Mouse (Mus musculus) liver, embryonic 13.5 days (tissue): ENCODE measurements around the gene Cfap300. TPM values are rescaled to one million over a fixed set of nuclear protein-coding genes. Genes with fewer than 3 reads are reported as not detected.

Experiments
- ATAC-seq: fragments of 200-750 bp; cut with Nextera tagmentation; 2 replicates; pipeline ENCODE4 v1.8.0; 2017; ENCODE audit warnings: low read depth, mild to moderate bottlenecking, moderate number of reproducible peaks, moderate library complexity
- DNase-seq: peaks from one replicate; pipeline ENCODE4 v3.0.0; 2022
- H3K27ac ChIP-seq: fragments of 300-500 bp; sonication (generic); 2 replicates; pipeline ENCODE4 v1.5.1; 2015; ENCODE audit warnings: moderate library complexity, mild to moderate bottlenecking, inconsistent platforms
- H3K27me3 ChIP-seq: fragments of 300-500 bp; sonication (generic); 2 replicates; pipeline ENCODE4 v1.6.1; 2015; ENCODE audit warnings: mild to moderate bottlenecking, inconsistent platforms
- H3K36me3 ChIP-seq: fragments of 300-500 bp; sonication (generic); 2 replicates; pipeline ENCODE4 v1.6.1; 2015; ENCODE audit warnings: mild to moderate bottlenecking, inconsistent platforms
- H3K4me1 ChIP-seq: fragments of 300-500 bp; sonication (generic); replicated peaks from 2 replicates; pipeline ENCODE4 v1.6.1; 2015; ENCODE audit warnings: inconsistent platforms
- H3K4me2 ChIP-seq: fragments of 300-500 bp; sonication (generic); 2 replicates; pipeline ENCODE4 v1.6.1; 2015; ENCODE audit warnings: inconsistent platforms, mild to moderate bottlenecking, moderate library complexity
- H3K4me3 ChIP-seq: fragments of 300-500 bp; sonication (generic); replicated peaks from 2 replicates; pipeline ENCODE4 v1.5.1; 2015; ENCODE audit warnings: mild to moderate bottlenecking, inconsistent platforms
- H3K9ac ChIP-seq: fragments of 300-500 bp; sonication (generic); 2 replicates; pipeline ENCODE4 v1.6.1; 2015; ENCODE audit warnings: mild to moderate bottlenecking, inconsistent platforms
- H3K9me3 ChIP-seq: fragments of 300-500 bp; sonication (generic); replicated peaks from 2 replicates; pipeline ENCODE4 v1.6.1; 2016; ENCODE audit warnings: inconsistent platforms
- WGBS: fragments of 180-500 bp; shearing (Covaris S2); methylation state at CpG from one replicate; pipeline ENCODE4 v1.1.7; 2015; ENCODE audit not compliant: insufficient replicate concordance; 5-methylcytosine and 5-hydroxymethylcytosine counted together
- polyA plus RNA-seq: library from polyadenylated mRNA; unstranded; fragments of >200 nt; fragmentation: Nextera tagmentation; extraction: Ambion mirVana; gene quantifications from 2 replicates; pipeline ENCODE4 v1.2.1, GENCODE M21; 2015

The Cfap300 gene
- 1.6 and 2.1 TPM in 2 replicates for polyA plus RNA-seq

DNA sequence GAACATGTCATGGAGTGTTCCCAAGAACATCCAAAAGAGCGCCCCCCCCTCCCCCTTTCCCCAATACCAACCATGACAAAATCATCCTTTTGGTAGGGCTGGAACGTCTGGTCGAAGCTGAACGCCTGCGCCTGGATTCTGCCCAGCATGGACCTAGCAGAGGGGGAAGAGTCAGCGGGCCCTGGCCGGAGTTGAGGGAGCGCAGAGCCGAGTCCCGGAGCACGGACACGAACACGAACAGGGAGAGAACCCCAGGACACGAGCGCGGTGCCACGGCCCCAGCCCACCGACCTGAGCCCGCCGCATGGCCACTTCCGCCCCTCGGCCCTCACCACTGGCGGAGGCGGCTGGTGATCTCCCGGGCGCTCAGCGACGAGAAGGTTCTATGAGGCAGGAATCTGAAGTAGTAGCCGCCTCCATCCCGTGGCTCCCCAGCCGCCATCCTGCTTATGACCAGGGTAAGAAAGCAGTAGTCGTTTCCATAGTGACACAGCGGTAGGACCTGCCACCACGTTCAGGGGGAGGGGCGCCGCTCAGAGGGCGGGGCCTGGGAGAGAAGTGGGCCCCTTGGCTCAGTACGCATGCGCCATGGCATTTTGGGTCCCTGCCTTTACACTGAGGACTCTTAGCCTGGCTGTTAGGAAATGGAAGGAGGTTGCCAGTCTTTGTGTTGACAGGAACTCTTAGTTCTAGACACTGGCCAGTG lies at the start of gene Cfap300:
Gene Cfap300 (minus strand): TSS at position 486 of the 706 bp plus-strand sequence.
- DNase-seq (peak; percentile 89), ATAC-seq (peak; percentile 94)
- H3K27ac ChIP-seq, result no peak within 1 kb of the TSS; the same call in 1 of the 2 replicates
- H3K9ac ChIP-seq, result peak within 1 kb of the TSS; percentile 73
- H3K4me2 ChIP-seq, result peak within 1 kb of the TSS; percentile 85
- H3K9me3 ChIP-seq, result no peaks in the 10 kb centered on the region
- under 1% methylated on average over 39 of the region's 39 CpGs for WGBS
- H3K27me3 ChIP-seq, result no peaks in the 10 kb centered on the region
- no peaks in the 10 kb centered on the region for H3K36me3 ChIP-seq
- H3K4me3 ChIP-seq, result peak within 1 kb of the TSS; percentile 72
- peaks cover 21% of the 10 kb centered on the region for H3K4me1 ChIP-seq

DNA sequence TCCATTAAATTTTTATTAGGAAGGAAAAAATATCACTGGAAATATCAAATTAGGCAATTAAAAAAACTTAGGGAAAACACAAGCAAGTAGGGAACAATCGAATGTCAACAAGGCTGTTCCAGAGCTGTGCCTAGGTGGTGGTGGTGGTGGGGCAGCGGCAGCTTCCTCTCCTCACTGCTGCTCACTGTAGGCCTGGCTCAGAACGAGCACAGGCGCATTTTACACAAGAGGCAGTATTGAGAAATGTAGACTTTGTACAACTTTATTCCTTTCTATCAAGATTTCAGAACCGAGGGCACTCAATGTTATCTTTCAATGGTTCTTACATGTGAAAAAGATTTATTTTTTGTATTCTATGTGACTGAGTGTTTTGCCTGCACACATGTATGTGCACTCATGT lies 36.3 kb upstream of the Cfap300 start:
- H3K4me2 ChIP-seq, result no peak overlapping the region
- DNase-seq (no peak), ATAC-seq (no peak)
- no peak overlapping the region for H3K27ac ChIP-seq
- no peak overlapping the region for H3K4me3 ChIP-seq
- H3K36me3 ChIP-seq, result no peaks in the 10 kb centered on the region
- no peaks in the 10 kb centered on the region for H3K4me1 ChIP-seq
- H3K9ac ChIP-seq, result no peak overlapping the region
- 59% methylated on average over 5 of the region's 5 CpGs for WGBS
- no peaks in the 10 kb centered on the region for H3K27me3 ChIP-seq
- no peaks in the 10 kb centered on the region for H3K9me3 ChIP-seq

DNA sequence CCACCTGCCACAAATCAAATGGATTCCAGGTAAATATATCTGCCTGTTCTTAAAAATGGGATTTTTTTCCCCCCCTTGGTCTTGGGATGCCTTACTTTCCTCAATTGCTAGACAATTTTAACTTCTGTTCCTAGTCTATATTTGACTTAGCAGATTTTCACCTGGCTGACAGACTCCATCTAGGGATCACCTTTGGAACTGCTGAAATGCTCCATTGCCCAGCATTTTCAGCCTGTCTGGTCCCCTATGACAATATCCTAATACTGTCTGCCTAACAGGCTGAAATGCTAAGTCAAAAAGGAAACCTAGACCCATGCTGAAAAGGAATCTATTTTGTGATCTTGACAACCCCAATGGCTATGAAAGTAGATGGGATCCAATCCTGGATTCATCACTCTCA lies 31.7 kb upstream of the Cfap300 start:
- H3K27ac ChIP-seq, result no peak overlapping the region
- ATAC-seq (no peak), DNase-seq (no peak)
- no peak overlapping the region for H3K4me3 ChIP-seq
- H3K4me1 ChIP-seq, result no peaks in the 10 kb centered on the region
- no peak overlapping the region for H3K9ac ChIP-seq
- no peak overlapping the region for H3K4me2 ChIP-seq
- no peaks in the 10 kb centered on the region for H3K36me3 ChIP-seq
- no peaks in the 10 kb centered on the region for H3K27me3 ChIP-seq
- H3K9me3 ChIP-seq, result no peaks in the 10 kb centered on the region

DNA sequence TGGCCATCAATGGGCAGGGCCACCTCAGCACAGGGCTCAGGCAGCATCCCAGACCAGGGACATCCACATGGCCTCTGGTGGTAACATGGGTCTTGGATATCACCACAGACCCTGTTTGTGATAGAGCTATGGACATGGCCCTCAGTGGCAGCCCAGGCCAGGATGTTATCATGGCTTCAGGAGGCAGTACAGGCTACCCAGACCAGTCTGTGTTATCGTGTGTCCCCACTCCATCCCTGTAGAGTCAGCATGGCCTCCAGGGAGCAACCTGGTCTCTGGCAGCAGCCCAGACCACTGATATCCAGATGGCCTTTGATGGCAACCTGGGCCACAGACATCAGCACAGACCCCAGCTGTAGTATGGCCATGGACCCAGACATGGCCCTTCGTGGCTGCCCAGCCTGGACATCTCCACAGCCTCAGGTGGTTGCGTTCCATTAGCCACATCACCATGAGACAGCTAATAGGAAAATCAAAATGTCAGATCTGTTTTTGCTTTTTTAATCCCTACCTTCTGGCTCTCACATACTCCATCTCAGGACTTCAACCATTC lies 30.7 kb upstream of the Cfap300 start:
- DNase-seq (no peak), ATAC-seq (no peak)
- H3K4me1 ChIP-seq, result no peaks in the 10 kb centered on the region
- no peaks in the 10 kb centered on the region for H3K36me3 ChIP-seq
- H3K9me3 ChIP-seq, result no peaks in the 10 kb centered on the region
- H3K4me2 ChIP-seq, result no peak overlapping the region
- no peak overlapping the region for H3K4me3 ChIP-seq
- H3K9ac ChIP-seq, result no peak overlapping the region
- no peaks in the 10 kb centered on the region for H3K27me3 ChIP-seq
- 65% methylated on average over 3 of the region's 3 CpGs for WGBS
- H3K27ac ChIP-seq, result no peak overlapping the region

DNA sequence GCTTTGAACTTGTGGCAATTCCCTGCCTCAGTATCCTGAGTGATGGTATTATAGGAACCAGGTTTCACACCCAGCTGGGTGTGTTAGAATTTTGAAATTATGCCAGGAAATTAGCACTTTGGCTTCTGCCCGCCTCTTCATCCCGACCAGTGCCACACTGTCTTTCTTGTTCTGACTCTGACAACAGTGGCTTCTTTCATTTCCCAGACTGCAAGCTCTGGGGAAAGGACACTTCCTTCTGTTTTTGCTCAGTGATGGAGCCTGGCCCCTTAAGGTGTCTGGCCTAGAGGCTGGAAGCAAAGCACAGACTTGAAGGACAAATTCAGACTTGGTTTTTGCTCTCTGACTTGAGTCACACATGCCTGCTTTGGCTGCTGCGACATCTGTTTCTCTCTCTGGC lies 17.0 kb upstream of the Cfap300 start:
- H3K9me3 ChIP-seq, result no peaks in the 10 kb centered on the region
- 48% methylated on average over 3 of the region's 3 CpGs for WGBS
- no peak for ATAC-seq

DNA sequence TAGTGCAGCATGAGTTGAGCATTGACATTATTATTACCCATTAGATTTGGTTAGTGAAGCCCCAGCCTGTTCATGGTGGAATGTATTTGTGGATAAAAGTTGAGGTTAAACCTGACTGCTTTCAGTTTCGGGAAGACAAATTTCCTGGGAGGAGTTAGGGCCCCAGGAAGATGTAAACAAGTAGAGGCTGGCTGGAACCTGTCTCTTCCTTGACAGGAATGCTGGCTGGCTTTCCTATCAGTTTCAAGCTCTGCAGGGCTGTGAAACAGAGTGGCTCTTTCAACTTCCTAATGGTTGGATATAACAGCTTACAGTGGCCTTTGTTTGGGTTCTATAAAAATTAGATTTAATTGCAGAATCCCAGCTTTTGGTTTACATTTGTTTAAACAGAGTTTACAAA lies 12.2 kb upstream of the Cfap300 start:
- H3K36me3 ChIP-seq, result no peaks in the 10 kb centered on the region
- no peak overlapping the region for H3K9ac ChIP-seq
- no peak overlapping the region for H3K4me2 ChIP-seq
- no peak overlapping the region for H3K27ac ChIP-seq
- no peaks in the 10 kb centered on the region for H3K27me3 ChIP-seq
- WGBS, result 6% methylated on average over 1 of the region's 1 CpGs
- no peaks in the 10 kb centered on the region for H3K9me3 ChIP-seq
- DNase-seq (no peak), ATAC-seq (no peak)
- no peaks in the 10 kb centered on the region for H3K4me1 ChIP-seq
- no peak overlapping the region for H3K4me3 ChIP-seq

More for the DNA sequence above, 17.0 kb upstream of the Cfap300 start:
- H3K9ac ChIP-seq, result no peak overlapping the region
- no peaks in the 10 kb centered on the region for H3K27me3 ChIP-seq
- H3K4me2 ChIP-seq, result no peak overlapping the region
- H3K4me3 ChIP-seq, result no peak overlapping the region
- no peaks in the 10 kb centered on the region for H3K4me1 ChIP-seq
- no peak overlapping the region for H3K27ac ChIP-seq
- no peaks in the 10 kb centered on the region for H3K36me3 ChIP-seq
- no peak for DNase-seq

DNA sequence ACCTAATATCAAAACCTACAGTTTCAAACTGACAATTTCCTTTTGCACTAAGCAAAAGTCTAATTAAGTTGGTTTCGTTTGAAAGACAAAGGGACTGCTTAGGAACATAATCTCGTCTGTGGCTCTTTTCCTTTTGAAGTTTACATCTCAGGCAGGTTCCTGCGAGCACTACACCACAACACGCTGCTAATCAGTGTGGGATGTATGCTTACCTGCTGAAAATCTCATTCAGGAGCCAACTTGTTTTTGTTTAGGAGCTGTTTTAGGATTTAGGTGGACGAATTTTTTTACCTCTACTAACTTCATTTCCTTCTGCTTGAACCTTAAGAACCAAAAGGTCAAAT lies 393 bp upstream of the Cfap300 start:
- Histone ChIP-seq H3K27me3 (no peaks in the 10 kb centered on the region), H3K4me1 (peaks cover 21% of the 10 kb centered on the region), H3K36me3 (no peaks in the 10 kb centered on the region), H3K4me2 (peak overlapping the region; percentile 85), H3K9ac (peak overlapping the region; percentile 73; the same call in 1 of the 2 replicates), H3K27ac (no peak overlapping the region), H3K9me3 (no peaks in the 10 kb centered on the region), H3K4me3 (peak overlapping the region; percentile 72)
- WGBS, result 19% methylated on average over 5 of the region's 5 CpGs
- DNase-seq (no peak), ATAC-seq (0 out of 2 replicates have a peak, but pooled peaks have one; percentile 14)

DNA sequence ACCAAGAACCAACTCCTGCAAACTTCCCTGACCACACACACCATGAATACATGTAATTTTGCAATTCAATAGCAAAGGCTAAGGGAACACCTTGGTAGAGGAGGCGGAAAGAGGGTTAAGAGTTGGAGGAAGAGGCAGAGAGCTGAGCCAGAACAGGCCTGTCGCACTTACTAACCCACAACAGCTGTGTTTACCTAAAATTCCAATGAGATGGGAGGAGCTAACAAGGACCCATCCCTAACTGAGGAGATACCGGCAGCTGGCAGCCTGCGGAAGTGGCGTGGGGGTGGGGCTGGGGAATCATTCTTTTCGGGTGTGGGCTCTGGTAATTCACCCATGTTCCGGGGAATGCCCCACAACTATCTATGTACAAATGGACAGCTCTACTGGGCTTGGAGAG lies 7.1 kb downstream of the Cfap300 start:
- Histone ChIP-seq H3K9me3 (no peaks in the 10 kb centered on the region), H3K27me3 (no peaks in the 10 kb centered on the region), H3K36me3 (no peaks in the 10 kb centered on the region), H3K4me2 (peak overlapping the region; percentile 23; the same call in 1 of the 2 replicates), H3K4me1 (peaks cover 11% of the 10 kb centered on the region), H3K9ac (no peak overlapping the region), H3K27ac (no peak overlapping the region), H3K4me3 (no peak overlapping the region)
- 0 out of 2 replicates have a peak, but pooled peaks have one; percentile 16 for ATAC-seq
- peak; percentile 19 for DNase-seq
- 11% methylated on average over 7 of the region's 7 CpGs for WGBS

DNA sequence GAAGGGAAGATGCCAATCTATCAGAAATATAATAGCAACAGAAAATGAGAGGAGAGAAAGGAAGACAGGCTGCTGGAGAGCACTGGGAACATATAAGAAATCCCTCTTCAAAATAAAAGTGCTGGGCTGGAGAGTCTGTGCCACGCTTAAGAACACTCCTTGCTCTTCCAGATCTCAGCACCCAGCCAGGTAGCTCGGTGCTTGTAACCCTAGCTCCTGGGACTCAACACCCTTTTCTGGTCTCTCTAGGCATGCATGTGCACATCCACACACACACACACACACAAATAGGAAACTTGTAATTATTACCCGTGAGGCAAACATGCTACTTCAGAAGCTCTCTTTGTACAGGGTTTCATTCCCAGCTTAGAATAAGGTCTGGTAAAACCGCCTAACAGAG lies 7.5 kb downstream of the Cfap300 start:
- ATAC-seq (no peak), DNase-seq (no peak)
- Histone ChIP-seq H3K36me3 (no peaks in the 10 kb centered on the region), H3K4me1 (peaks cover 11% of the 10 kb centered on the region), H3K9ac (no peak overlapping the region), H3K27me3 (no peaks in the 10 kb centered on the region), H3K27ac (no peak overlapping the region), H3K9me3 (no peaks in the 10 kb centered on the region), H3K4me2 (no peak overlapping the region), H3K4me3 (no peak overlapping the region)
- 40% methylated on average over 4 of the region's 4 CpGs for WGBS

DNA sequence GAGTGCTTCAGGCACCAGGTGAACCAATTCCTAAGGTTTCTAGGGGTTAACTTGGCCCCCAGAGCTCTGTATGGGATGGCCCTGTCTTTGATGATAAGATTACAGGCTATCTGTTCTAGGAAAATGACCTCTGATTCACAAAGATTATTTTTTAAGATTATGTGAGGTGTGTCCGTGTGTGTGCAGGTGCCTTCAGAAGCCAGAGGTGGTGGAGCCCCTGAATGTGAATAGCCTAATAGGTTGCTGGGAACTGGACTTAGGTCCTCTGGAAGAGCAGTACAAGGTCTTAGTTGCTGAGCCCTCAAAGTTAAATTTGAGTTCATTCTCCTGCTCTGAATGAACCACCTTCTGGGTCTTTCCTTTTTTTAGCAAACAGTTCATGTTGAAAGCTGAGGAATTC lies 8.5 kb downstream of the Cfap300 start:
- Histone ChIP-seq H3K27ac (no peak overlapping the region), H3K4me2 (no peak overlapping the region), H3K27me3 (no peaks in the 10 kb centered on the region), H3K9me3 (no peaks in the 10 kb centered on the region), H3K36me3 (no peaks in the 10 kb centered on the region), H3K9ac (no peak overlapping the region), H3K4me1 (peaks cover 5% of the 10 kb centered on the region), H3K4me3 (no peak overlapping the region)
- 18% methylated on average over 1 of the region's 1 CpGs for WGBS
- ATAC-seq, result no peak
- DNase-seq, result no peak

DNA sequence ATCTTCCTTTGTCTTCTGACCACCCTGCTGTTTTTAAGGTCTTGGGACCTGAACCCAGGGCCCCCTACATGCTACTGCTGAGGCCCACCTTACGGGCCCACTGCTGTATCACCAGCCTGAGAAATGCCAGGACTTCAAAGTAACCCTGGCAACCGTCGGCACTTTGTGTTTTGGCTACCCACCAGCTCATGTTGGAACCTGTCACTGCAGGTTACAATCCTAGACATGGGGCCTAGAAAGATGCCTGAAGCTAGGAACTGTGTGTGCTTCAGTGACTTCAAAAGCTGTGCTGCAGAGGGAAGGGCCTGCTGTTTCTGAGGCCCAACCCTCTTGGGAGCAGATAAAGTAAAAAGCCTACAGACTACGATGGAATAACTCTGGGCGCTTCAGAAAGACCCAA lies 9.8 kb downstream of the Cfap300 start:
- Histone ChIP-seq H3K9ac (no peak overlapping the region), H3K4me1 (peaks cover 4% of the 10 kb centered on the region), H3K9me3 (no peaks in the 10 kb centered on the region), H3K4me2 (no peak overlapping the region), H3K4me3 (no peak overlapping the region), H3K27ac (no peak overlapping the region), H3K27me3 (no peaks in the 10 kb centered on the region), H3K36me3 (no peaks in the 10 kb centered on the region)
- no peak for DNase-seq
- 70% methylated on average over 5 of the region's 5 CpGs for WGBS
- ATAC-seq, result no peak

DNA sequence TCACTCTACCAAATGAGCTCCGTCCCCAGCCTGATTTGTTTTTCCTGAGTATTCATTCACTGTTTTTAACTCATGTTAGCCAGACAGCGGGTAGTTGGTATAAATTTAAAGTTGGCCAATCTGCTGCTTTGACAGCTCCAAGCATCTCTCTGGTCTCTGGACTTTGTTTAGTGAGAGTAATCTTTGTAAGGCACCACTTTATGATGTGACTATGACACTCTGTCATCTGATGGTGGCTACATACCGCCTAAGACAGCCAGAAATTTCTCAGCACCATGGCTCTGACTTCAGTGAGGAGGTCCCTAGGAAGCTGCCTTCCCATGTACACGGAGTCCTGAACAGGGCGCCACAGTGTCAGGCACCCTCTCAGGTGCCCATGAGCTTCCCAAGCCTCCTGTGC lies 24.0 kb downstream of the Cfap300 start:
- 60% methylated on average over 5 of the region's 5 CpGs for WGBS
- no peak for ATAC-seq
- H3K27ac ChIP-seq, result no peak overlapping the region

More for the DNA sequence above, 24.0 kb downstream of the Cfap300 start:
- H3K36me3 ChIP-seq, result no peaks in the 10 kb centered on the region
- no peaks in the 10 kb centered on the region for H3K4me1 ChIP-seq
- DNase-seq, result no peak
- no peak overlapping the region for H3K4me2 ChIP-seq
- H3K4me3 ChIP-seq, result no peak overlapping the region
- no peaks in the 10 kb centered on the region for H3K9me3 ChIP-seq
- H3K9ac ChIP-seq, result no peak overlapping the region
- peaks cover 17% of the 10 kb centered on the region; the same call in 1 of the 2 replicates for H3K27me3 ChIP-seq
